Mouse (Mus musculus) heart, postnatal 0 days (tissue): ENCODE data around the gene Kat14. TPM values are rescaled to one million over a fixed set of nuclear protein-coding genes. Genes with fewer than 3 reads are reported as not detected.
A peak's percentile ranks its signal among the peaks of the same experiment; 100 is the strongest.

Experiments used
- ATAC-seq: fragments of 200-750 bp; cut with Nextera tagmentation; 2 replicates; pipeline ENCODE4 v1.8.0; 2017; ENCODE audit warnings: low read depth, moderate number of reproducible peaks, moderate library complexity; ENCODE audit not compliant: insufficient read depth
- DNase-seq: peaks from one replicate; pipeline ENCODE4 v3.0.0-alpha.2; 2016; ENCODE audit warnings: low spot score
- H3K27ac ChIP-seq: fragments of 300-500 bp; sonication (generic); 2 replicates; pipeline ENCODE4 v1.5.1; 2014; ENCODE audit warnings: low read depth, mild to moderate bottlenecking
- H3K27me3 ChIP-seq: fragments of 300-500 bp; sonication (generic); 2 replicates; pipeline ENCODE4 v1.6.1; 2014; ENCODE audit warnings: low read length, mixed read lengths; ENCODE audit not compliant: control insufficient read depth, insufficient read depth
- H3K36me3 ChIP-seq: fragments of 300-500 bp; sonication (generic); replicated peaks from 2 replicates; pipeline ENCODE4 v1.6.1; 2014; ENCODE audit warnings: low read length, mixed read lengths; ENCODE audit not compliant: control insufficient read depth, insufficient read depth
- H3K4me1 ChIP-seq: fragments of 300-500 bp; sonication (generic); 2 replicates; pipeline ENCODE4 v1.6.1; 2014; ENCODE audit warnings: antibody characterized with exemption; ENCODE audit not compliant: control insufficient read depth, insufficient read depth
- H3K4me2 ChIP-seq: fragments of 300-500 bp; sonication (generic); 2 replicates; pipeline ENCODE4 v1.6.1; 2014; ENCODE audit warnings: low read depth, mild to moderate bottlenecking, low read length, moderate library complexity
- H3K4me3 ChIP-seq: fragments of 300-500 bp; sonication (generic); 2 replicates; pipeline ENCODE4 v1.5.1; 2014; ENCODE audit warnings: low read depth, low read length
- H3K9ac ChIP-seq: fragments of 300-500 bp; sonication (generic); replicated peaks from 2 replicates; pipeline ENCODE4 v1.6.1; 2014; ENCODE audit warnings: low read depth, low read length, mixed read lengths
- H3K9me3 ChIP-seq: fragments of 300-500 bp; sonication (generic); replicated peaks from 2 replicates; pipeline ENCODE4 v1.6.1; 2016; ENCODE audit warnings: low read length; ENCODE audit not compliant: control insufficient read depth
- CTCF ChIP-seq: IDR thresholded peaks from 2 replicates; pipeline ENCODE4 v1.5.1; 2016; ENCODE audit warnings: antibody characterized with exemption, control low read depth, low read depth
- EP300 ChIP-seq: IDR thresholded peaks from 2 replicates; pipeline ENCODE4 v1.6.1; 2016; ENCODE audit warnings: antibody characterized with exemption, low read depth
- WGBS: fragments of 180-500 bp; shearing (Covaris S2); extraction: QIAGEN DNeasy Blood & Tissue Kit; methylation state at CpG from one replicate; pipeline ENCODE4 v1.1.7; 2014; 5-methylcytosine and 5-hydroxymethylcytosine counted together
- polyA plus RNA-seq: library from polyadenylated mRNA; unstranded; fragments of >200 nt; fragmentation: Nextera tagmentation; extraction: Ambion mirVana; gene quantifications from 2 replicates; pipeline ENCODE4 v1.2.1, GENCODE M21; 2015
- total RNA-seq: library from RNA; depleted of rRNA; stranded (reverse); fragments of >200 nt; gene quantifications from 2 replicates; pipeline ENCODE4 v1.2.3, GENCODE M21; 2014; ENCODE audit warnings: low replicate concordance

Kat14 gene
- total and polyA plus RNA-seq, 2 experiments from 2014 or later: 20.2 to 25.0 TPM

DNA sequence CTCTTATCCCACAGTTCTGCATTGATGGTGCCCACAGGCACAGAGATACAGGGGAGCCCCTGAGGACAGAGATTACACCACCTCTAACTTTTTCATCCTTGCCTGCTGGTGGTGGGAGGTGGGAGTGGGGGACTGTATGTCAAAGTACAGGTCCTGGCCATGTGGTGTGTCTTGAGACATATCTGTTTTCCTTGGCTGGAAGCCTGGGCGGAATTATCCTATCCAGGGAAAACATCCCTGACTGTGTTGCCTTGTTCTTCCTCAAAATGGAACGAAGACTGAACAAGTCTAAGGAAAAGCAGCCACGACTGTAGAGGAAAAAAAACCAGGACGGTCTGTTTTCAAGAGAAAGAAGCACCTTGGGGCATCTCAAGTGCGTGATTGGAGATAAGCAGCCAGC is 59.1 kb downstream of the Kat14 start:
- WGBS: 63% methylated on average over 5 of the region's 5 CpGs
- Histone ChIP-seq H3K4me3 (no peak overlapping the region), H3K36me3 (no peaks in the 10 kb centered on the region), H3K27me3 (no peaks in the 10 kb centered on the region), H3K27ac (no peak overlapping the region), H3K9me3 (no peaks in the 10 kb centered on the region), H3K4me1 (no peaks in the 10 kb centered on the region), H3K9ac (no peak overlapping the region), H3K4me2 (no peak overlapping the region)
- ATAC-seq (no peak), DNase-seq (peak; percentile 7)
- TF ChIP-seq EP300 (no peak), CTCF (no peak)

DNA sequence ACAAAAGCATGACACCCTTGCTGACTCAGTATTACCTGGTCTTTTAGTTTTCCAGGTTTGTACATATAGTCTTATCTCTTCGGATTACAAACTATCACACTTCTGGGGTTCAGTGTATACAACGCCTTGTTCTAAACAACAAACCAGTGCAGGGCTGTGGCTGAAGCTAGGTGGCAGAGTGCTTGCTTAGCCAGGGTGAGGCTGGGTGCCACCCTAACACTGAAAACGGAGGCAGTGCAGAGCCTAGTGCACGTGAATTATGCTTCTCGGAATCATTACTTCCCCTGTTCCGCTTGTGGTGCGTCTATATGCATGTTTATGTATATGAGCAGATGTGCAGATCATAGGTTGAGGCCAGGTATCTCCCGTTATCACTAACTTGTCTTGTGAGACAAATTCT is 59.9 kb downstream of the Kat14 start:
- no peaks in the 10 kb centered on the region for H3K27me3 ChIP-seq
- no peaks in the 10 kb centered on the region for H3K4me1 ChIP-seq
- H3K9me3 ChIP-seq: no peaks in the 10 kb centered on the region
- no peak overlapping the region for H3K4me2 ChIP-seq
- no peak for TF ChIP-seq CTCF
- TF ChIP-seq EP300: no peak
- H3K9ac ChIP-seq: no peak overlapping the region
- DNase-seq (no peak), ATAC-seq (no peak)
- no peaks in the 10 kb centered on the region for H3K36me3 ChIP-seq
- no peak overlapping the region for H3K4me3 ChIP-seq
- no peak overlapping the region for H3K27ac ChIP-seq
- WGBS: 83% methylated on average over 8 of the region's 8 CpGs

DNA sequence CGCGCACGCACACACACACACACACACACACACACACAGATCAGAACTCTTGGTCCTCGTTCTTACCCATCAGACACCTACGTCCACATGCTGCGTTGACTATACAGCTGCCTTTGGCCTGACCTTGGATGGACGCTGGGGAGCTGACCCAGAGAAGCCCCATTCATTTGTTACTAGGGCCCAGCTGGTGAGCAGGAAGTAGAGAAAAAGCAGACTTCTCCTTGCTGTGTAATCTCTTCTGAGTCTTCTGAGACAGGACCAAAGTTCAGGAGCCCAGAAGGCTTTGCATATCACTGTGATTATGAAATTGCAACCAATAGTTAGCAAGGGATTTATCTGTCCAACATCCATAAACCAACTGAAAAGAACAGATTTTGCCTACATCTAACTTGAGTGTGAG is 60.4 kb downstream of the Kat14 start:
- Histone ChIP-seq H3K4me1 (no peaks in the 10 kb centered on the region), H3K9ac (no peak overlapping the region), H3K4me2 (no peak overlapping the region), H3K27me3 (no peaks in the 10 kb centered on the region), H3K4me3 (no peak overlapping the region), H3K36me3 (no peaks in the 10 kb centered on the region), H3K27ac (no peak overlapping the region), H3K9me3 (no peaks in the 10 kb centered on the region)
- WGBS: 62% methylated on average over 7 of the region's 7 CpGs
- no peak for DNase-seq
- no peak for ATAC-seq
- TF ChIP-seq EP300 (no peak), CTCF (no peak)

DNA sequence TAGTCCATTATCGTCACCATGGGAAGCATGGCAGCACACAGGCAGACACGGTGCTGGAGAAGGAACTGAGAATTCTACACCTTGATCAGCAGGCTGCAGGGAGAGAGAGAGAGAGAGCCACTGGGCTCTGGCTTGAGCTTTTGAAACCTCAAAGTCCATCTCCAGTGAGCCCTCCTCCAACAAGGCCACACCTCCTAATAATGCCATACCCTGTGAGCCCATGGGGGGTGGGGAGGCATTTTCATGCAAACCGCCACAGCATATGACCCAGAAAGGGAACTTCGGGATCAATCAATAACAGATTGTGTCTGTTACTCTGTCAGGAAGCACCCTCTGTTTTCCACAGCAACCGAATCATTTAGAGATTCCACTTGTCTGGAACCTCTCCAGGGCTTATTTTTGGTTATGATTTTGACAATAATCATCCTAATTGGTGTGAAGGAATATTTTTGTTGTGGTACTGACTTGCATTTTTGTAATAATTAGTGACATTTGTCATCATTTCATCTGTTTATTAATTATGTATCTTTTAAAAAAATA is 62.6 kb downstream of the Kat14 start:
- TF ChIP-seq CTCF (no peak), EP300 (no peak)
- DNase-seq (no peak), ATAC-seq (no peak)
- 72% methylated on average over 5 of the region's 5 CpGs for WGBS
- no peak overlapping the region for H3K4me2 ChIP-seq
- no peaks in the 10 kb centered on the region for H3K4me1 ChIP-seq
- no peak overlapping the region for H3K27ac ChIP-seq
- no peaks in the 10 kb centered on the region for H3K9me3 ChIP-seq
- H3K4me3 ChIP-seq: no peak overlapping the region
- no peaks in the 10 kb centered on the region for H3K36me3 ChIP-seq
- no peak overlapping the region for H3K9ac ChIP-seq
- H3K27me3 ChIP-seq: no peaks in the 10 kb centered on the region

DNA sequence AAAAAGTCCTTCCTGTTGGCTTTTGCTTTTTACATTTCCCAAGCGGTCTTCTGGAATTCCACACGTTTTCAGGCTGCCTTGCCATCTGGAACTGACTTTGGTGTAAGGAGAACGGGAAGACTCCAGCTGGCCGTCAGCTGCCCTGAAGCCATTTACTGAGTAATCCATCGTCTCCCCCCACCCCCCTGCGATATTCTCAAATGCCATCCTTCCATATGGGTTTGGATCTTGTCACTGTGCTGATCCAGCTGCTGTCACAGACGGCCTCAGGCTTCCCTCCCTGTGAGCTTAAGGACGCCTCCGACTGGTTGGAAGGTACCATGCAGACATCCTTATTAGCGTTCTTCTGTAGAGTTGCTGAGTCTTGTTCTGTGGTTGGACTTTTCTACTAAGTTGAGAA is 66.9 kb downstream of the Kat14 start:
- Histone ChIP-seq H3K4me1 (no peaks in the 10 kb centered on the region), H3K36me3 (no peaks in the 10 kb centered on the region), H3K4me2 (no peak overlapping the region), H3K9ac (no peak overlapping the region), H3K27ac (no peak overlapping the region), H3K27me3 (no peaks in the 10 kb centered on the region), H3K9me3 (no peaks in the 10 kb centered on the region), H3K4me3 (no peak overlapping the region)
- WGBS: 78% methylated on average over 10 of the region's 10 CpGs
- DNase-seq (no peak), ATAC-seq (no peak)
- no peak for TF ChIP-seq EP300
- no peak for TF ChIP-seq CTCF

DNA sequence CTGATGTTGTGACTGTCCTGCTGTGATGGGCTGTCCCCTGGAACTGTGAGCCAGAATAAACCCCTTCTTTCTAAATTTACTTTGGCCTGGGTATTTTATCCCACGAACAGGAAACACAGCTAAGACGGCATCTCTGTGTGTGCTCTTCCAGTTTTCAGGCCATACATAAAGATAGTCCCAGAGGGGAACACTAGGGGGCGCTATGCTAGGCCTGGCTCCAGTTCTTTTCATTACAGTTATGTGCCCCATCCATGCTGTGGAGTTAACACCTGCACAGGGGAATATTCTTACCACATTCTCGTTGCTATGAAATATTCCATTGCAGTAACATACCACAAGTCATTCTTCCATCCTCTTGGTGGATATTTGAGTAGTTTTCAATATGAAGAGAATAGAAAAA is 69.6 kb downstream of the Kat14 start:
- H3K4me2 ChIP-seq: no peak overlapping the region
- 49% methylated on average over 4 of the region's 4 CpGs for WGBS
- 0 out of 2 replicates have a peak, but pooled peaks cover 5% of the 10 kb centered on the region for H3K4me1 ChIP-seq

More for the DNA sequence above, 69.6 kb downstream of the Kat14 start:
- Histone ChIP-seq H3K9ac (no peak overlapping the region), H3K9me3 (no peaks in the 10 kb centered on the region), H3K4me3 (no peak overlapping the region), H3K27me3 (no peaks in the 10 kb centered on the region), H3K36me3 (no peaks in the 10 kb centered on the region), H3K27ac (no peak overlapping the region)
- no peak for DNase-seq
- ATAC-seq: no peak
- no peak for TF ChIP-seq EP300
- TF ChIP-seq CTCF: peak; percentile 9; the same call in 1 of the 2 replicates
